Mouse (Mus musculus): Measurements from ENCODE around the gene AC170998.1. TPM values are rescaled to one million over a fixed set of nuclear protein-coding genes. Genes with fewer than 3 reads are reported as not detected.

AC170998.1 gene
- polyA plus RNA-seq (2015; fragmentation: Nextera tagmentation; extraction: Ambion mirVana): 1.0 and 1.2 TPM in 2 replicates

DNA sequence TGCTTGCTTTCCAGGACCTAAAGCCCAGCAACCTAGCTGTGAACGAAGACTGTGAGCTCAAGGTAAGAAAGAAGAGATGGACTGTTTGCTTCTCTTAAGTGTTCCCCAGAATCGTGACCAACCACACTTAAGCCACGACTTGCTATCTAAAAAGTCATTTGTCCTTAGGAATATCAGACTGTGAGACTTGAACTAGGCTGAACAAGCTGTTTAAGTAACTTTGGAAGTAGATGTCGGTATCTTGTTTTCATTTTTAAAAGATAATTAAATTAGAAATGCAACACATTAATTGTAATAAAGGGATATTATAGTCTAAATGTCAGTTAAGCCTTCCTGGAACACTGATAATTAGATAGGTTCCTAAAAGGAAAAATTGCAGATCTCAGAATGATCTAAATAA, at the start of gene AC170998.1:
Gene AC170998.1, plus strand, starts transcription at position 301 of the 400 bp plus-strand sequence.
- ATAC-seq (ENCODE audit: low FRiP score, low TSS enrichment) (no peak), DNase-seq (ENCODE audit: low spot score) (no peak)
- H3K4me3 ChIP-seq (ENCODE audit: low read depth, low read length): no peak within 1 kb of the TSS
- no peak within 1 kb of the TSS for H3K9ac ChIP-seq (ENCODE audit: low read length)
- H3K36me3 ChIP-seq (ENCODE audit: control insufficient read depth, insufficient read depth, low read length): peaks cover 38% of the 10 kb centered on the region
- H3K4me2 ChIP-seq (replicated peaks; ENCODE audit: low read depth): no peak within 1 kb of the TSS
- no peaks in the 10 kb centered on the region for H3K27me3 ChIP-seq (ENCODE audit: control insufficient read depth, insufficient read depth, low read length)
- H3K27ac ChIP-seq (replicated peaks): no peak within 1 kb of the TSS
- WGBS: 88% methylated on average over 4 of the region's 4 CpGs
- no peaks in the 10 kb centered on the region for H3K9me3 ChIP-seq (ENCODE audit: control insufficient read depth, low read length)
- no peak for TF ChIP-seq CTCF (IDR thresholded peaks at IDR 0.05; ENCODE audit: low read depth)
- no peaks in the 10 kb centered on the region for H3K4me1 ChIP-seq (replicated peaks; ENCODE audit: control insufficient read depth, insufficient read depth)

DNA sequence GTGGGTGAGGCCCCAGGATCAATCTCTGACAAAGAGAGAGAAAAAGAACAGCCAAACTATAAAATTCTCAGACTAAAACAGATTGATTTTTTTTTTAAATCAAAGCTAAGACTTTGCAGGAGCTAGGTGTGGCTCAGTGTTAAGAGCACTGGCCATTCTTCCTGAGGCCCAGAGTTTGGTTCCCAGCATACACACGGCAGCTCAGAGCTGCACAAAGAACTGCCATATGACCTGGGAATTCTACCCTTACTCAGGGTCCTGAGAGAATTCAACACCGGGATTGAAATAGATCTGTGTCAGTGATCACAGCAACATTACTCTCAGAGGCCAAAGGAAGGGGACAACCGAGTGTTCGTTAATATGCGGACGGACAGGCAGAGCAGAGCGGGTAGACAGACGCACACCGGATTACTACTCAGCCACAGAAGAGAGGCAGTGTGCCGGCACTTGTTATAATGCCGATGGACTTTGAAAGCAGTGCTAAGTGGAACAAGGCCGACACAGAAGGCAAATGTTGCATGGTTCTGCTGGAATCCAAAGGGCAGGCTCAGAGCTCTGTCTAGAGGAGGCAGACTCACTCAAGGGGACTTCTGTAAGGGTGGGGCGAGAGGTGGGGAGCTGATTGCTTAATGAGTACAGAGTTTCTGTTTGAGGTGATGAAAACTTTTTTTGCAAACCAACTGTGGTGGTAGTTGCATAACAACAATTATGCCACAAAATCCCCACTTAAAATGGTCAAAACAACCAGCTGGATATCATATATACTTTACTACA, 43.4 kb upstream of the AC170998.1 start:
- Histone ChIP-seq H3K4me1 (replicated peaks; ENCODE audit: control insufficient read depth, insufficient read depth) (no peaks in the 10 kb centered on the region), H3K9ac (ENCODE audit: low read length) (no peak overlapping the region), H3K4me2 (replicated peaks; ENCODE audit: low read depth) (no peak overlapping the region), H3K27me3 (ENCODE audit: control insufficient read depth, insufficient read depth, low read length) (no peaks in the 10 kb centered on the region), H3K4me3 (ENCODE audit: low read depth, low read length) (no peak overlapping the region), H3K36me3 (ENCODE audit: control insufficient read depth, insufficient read depth, low read length) (no peaks in the 10 kb centered on the region), H3K9me3 (ENCODE audit: control insufficient read depth, low read length) (no peaks in the 10 kb centered on the region), H3K27ac (replicated peaks) (no peak overlapping the region)
- no peak for TF ChIP-seq EP300 (optimal IDR thresholded peaks at IDR 0.05)
- TF ChIP-seq CTCF (IDR thresholded peaks at IDR 0.05; ENCODE audit: low read depth): no peak
- WGBS: 75% methylated on average over 13 of the region's 13 CpGs
- DNase-seq (ENCODE audit: low spot score) (no peak), ATAC-seq (ENCODE audit: low FRiP score, low TSS enrichment) (no peak)

DNA sequence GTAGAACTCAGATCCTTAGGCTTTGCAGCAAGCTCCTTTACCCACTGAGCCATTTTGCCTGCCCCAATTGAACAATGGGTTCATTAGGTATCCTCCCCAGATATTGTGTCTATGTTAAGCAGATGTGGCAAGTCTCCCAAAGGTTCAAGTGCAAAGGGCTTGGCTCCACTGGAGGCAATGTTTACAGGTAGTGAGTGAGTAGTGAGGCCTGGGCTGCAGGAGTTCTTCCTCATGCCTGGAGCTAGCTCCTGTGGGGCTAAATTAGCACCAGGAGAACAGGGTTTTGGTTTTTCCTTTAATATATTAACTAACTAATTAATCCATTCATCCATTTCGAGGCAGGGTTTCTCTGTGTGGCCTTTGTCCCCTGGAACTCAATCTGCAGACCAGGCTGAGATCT, 42.3 kb upstream of the AC170998.1 start:
- H3K27ac ChIP-seq (replicated peaks): no peak overlapping the region
- no peaks in the 10 kb centered on the region for H3K36me3 ChIP-seq (ENCODE audit: control insufficient read depth, insufficient read depth, low read length)
- TF ChIP-seq EP300 (optimal IDR thresholded peaks at IDR 0.05) (no peak), CTCF (IDR thresholded peaks at IDR 0.05; ENCODE audit: low read depth) (no peak)
- H3K9me3 ChIP-seq (ENCODE audit: control insufficient read depth, low read length): no peaks in the 10 kb centered on the region
- H3K9ac ChIP-seq (ENCODE audit: low read length): no peak overlapping the region
- no peak overlapping the region for H3K4me3 ChIP-seq (ENCODE audit: low read depth, low read length)
- no peaks in the 10 kb centered on the region for H3K4me1 ChIP-seq (replicated peaks; ENCODE audit: control insufficient read depth, insufficient read depth)
- no peak overlapping the region for H3K4me2 ChIP-seq (replicated peaks; ENCODE audit: low read depth)
- DNase-seq (ENCODE audit: low spot score) (no peak), ATAC-seq (ENCODE audit: low FRiP score, low TSS enrichment) (no peak)
- 76% methylated on average over 1 of the region's 1 CpGs for WGBS
- H3K27me3 ChIP-seq (ENCODE audit: control insufficient read depth, insufficient read depth, low read length): no peaks in the 10 kb centered on the region

- Histone ChIP-seq H3K4me1 (replicated peaks; ENCODE audit: control insufficient read depth, insufficient read depth) (0 out of 2 replicates have a peak, but pooled peaks cover 2% of the 10 kb centered on the region), H3K4me3 (ENCODE audit: low read depth, low read length) (no peak overlapping the region), H3K9ac (ENCODE audit: low read length) (no peak overlapping the region), H3K36me3 (ENCODE audit: control insufficient read depth, insufficient read depth, low read length) (no peaks in the 10 kb centered on the region), H3K4me2 (replicated peaks; ENCODE audit: low read depth) (no peak overlapping the region), H3K27me3 (ENCODE audit: control insufficient read depth, insufficient read depth, low read length) (no peaks in the 10 kb centered on the region), H3K9me3 (ENCODE audit: control insufficient read depth, low read length) (no peaks in the 10 kb centered on the region), H3K27ac (replicated peaks) (no peak overlapping the region)
- TF ChIP-seq EP300 (optimal IDR thresholded peaks at IDR 0.05) (no peak), CTCF (IDR thresholded peaks at IDR 0.05; ENCODE audit: low read depth) (no peak)
- ATAC-seq (ENCODE audit: low FRiP score, low TSS enrichment) (no peak), DNase-seq (ENCODE audit: low spot score) (no peak)
- WGBS: 82% methylated on average over 19 of the region's 19 CpGs
These were observed 41.3 kb upstream of the AC170998.1 start for GRCm38 (mm10) chr17:28684631-28685030.

DNA sequence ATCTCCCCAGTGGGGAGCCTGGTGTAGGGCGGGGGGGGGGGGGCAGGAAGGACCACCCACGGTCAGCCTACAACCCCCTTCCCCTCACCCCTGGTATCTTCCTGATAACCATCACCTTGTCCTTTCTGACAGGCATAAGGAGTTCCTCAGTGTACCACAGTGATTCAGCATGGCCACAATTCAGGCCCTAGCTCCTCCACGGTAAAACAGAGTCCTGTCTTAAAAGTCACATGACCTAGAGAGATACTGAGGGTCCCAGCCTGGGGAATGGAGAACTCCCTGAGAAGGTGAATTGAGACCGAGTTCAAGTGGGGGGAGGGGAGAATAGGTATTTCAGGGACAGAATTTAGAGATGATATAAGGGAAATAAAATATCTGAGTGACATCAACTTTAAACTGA, 38.5 kb upstream of the AC170998.1 start:
- no peak for DNase-seq (ENCODE audit: low spot score)
- Histone ChIP-seq H3K4me3 (ENCODE audit: low read depth, low read length) (no peak overlapping the region), H3K36me3 (ENCODE audit: control insufficient read depth, insufficient read depth, low read length) (no peaks in the 10 kb centered on the region), H3K4me2 (replicated peaks; ENCODE audit: low read depth) (no peak overlapping the region), H3K27me3 (ENCODE audit: control insufficient read depth, insufficient read depth, low read length) (no peaks in the 10 kb centered on the region), H3K9ac (ENCODE audit: low read length) (no peak overlapping the region), H3K4me1 (replicated peaks; ENCODE audit: control insufficient read depth, insufficient read depth) (0 out of 2 replicates have a peak, but pooled peaks cover 2% of the 10 kb centered on the region), H3K27ac (replicated peaks) (no peak overlapping the region), H3K9me3 (ENCODE audit: control insufficient read depth, low read length) (no peaks in the 10 kb centered on the region)
- no peak for TF ChIP-seq EP300 (optimal IDR thresholded peaks at IDR 0.05)
- TF ChIP-seq CTCF (IDR thresholded peaks at IDR 0.05; ENCODE audit: low read depth): no peak
- 45% methylated on average over 4 of the region's 4 CpGs for WGBS
- ATAC-seq (ENCODE audit: low FRiP score, low TSS enrichment): no peak

DNA sequence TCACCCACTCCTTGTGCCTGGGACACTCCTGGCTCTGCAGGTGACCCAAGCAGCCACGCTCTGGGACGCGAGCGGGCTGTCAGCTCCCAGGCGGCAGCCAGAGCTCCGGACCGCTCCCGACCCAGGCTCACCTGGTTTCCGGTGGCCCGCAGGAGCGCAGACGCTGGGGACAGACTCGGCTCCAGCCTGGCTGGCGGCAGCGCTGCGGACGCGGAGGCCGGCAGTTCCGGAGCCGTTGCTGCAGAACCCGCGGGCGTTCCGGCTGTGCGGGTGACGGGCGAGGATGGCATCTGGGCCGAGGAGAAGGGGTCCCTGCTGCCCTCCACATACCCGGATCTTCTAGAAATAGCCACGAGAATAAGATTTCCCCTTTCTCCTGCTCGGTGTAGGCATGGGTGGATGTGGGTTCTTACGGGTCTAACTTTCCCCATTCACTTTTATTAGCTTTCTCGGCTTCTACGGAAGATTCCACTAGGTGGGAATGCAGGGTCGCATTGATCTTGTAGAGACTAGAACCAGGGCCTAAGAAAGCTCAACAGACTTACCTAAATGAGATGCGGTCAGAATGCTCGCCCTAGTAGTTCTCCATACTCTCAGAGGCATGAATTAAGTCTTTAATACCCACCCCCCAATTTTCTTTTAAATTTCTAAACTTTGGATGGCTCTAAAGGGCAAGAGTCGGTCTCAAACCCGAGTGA, 36.1 kb upstream of the AC170998.1 start, which contains the start of gene Slc26a8:
Gene Slc26a8, minus strand, starts transcription at position 648 of the 698 bp plus-strand sequence.
- WGBS: 10% methylated on average over 40 of the region's 40 CpGs
- ATAC-seq (ENCODE audit: low FRiP score, low TSS enrichment): no peak
- Histone ChIP-seq H3K4me1 (replicated peaks; ENCODE audit: control insufficient read depth, insufficient read depth) (peaks cover 5% of the 10 kb centered on the region; the same call in 1 of the 2 replicates), H3K9ac (ENCODE audit: low read length) (peak within 1 kb of the TSS; percentile 64), H3K27me3 (ENCODE audit: control insufficient read depth, insufficient read depth, low read length) (no peaks in the 10 kb centered on the region), H3K9me3 (ENCODE audit: control insufficient read depth, low read length) (no peaks in the 10 kb centered on the region), H3K27ac (replicated peaks) (peak within 1 kb of the TSS; percentile 98), H3K4me2 (replicated peaks; ENCODE audit: low read depth) (peak within 1 kb of the TSS; percentile 73), H3K4me3 (ENCODE audit: low read depth, low read length) (peak within 1 kb of the TSS; percentile 98), H3K36me3 (ENCODE audit: control insufficient read depth, insufficient read depth, low read length) (no peaks in the 10 kb centered on the region)
- TF ChIP-seq EP300 (optimal IDR thresholded peaks at IDR 0.05) (no peak), CTCF (IDR thresholded peaks at IDR 0.05; ENCODE audit: low read depth) (no peak)
- DNase-seq (ENCODE audit: low spot score): peak; percentile 68

Data from stomach, postnatal 0 days (tissue).